26 mouse cellular contexts compared by ENCODE assay signal in genomic region chr8:91425251-91425866, GRCm38 (mm10).
A peak's percentile ranks its signal among the peaks of the same experiment; 100 is the strongest.
DNase-seq lines count a peak whose midpoint lies in the region; ATAC-seq lines count a peak whose summit lies in the region.
"Had no signal": no experiment of that assay in that cellular context is flagged by ENCODE, and none has a peak within 500 bp of the region (broad histone marks: within the 10 kb centered on the region; RNA-seq: fewer than 3 reads in every experiment).

No protein-coding gene starts in this region.

- 84% methylated on average over 10 of the region's 10 CpGs for WGBS in embryonic facial prominence, embryonic 12.5 days
- 84% methylated on average over 10 of the region's 10 CpGs for WGBS in embryonic facial prominence, embryonic 10.5 days
- 67% methylated on average over 10 of the region's 10 CpGs for WGBS in kidney, embryonic 15.5 days
- 92% methylated on average over 10 of the region's 10 CpGs for WGBS in forebrain, embryonic 15.5 days
- WGBS in neural tube, embryonic 15.5 days: 89% methylated on average over 10 of the region's 10 CpGs

- H3K36me3 ChIP-seq in embryonic facial prominence, embryonic 12.5 days: no peaks in the 10 kb centered on the region; the same call in none of the 2 replicates
- H3K36me3 ChIP-seq in embryonic facial prominence, embryonic 10.5 days (replicated peaks): peaks cover 15% of the 10 kb centered on the region
- peaks cover 14% of the 10 kb centered on the region; the same call in 1 of the 2 replicates for H3K36me3 ChIP-seq in kidney, embryonic 15.5 days
- H3K36me3 ChIP-seq in forebrain, embryonic 15.5 days: no peaks in the 10 kb centered on the region
- no peaks in the 10 kb centered on the region for H3K36me3 ChIP-seq in neural tube, embryonic 15.5 days

- no peaks in the 10 kb centered on the region for H3K4me1 ChIP-seq in embryonic facial prominence, embryonic 12.5 days
- H3K4me1 ChIP-seq in embryonic facial prominence, embryonic 10.5 days: peaks cover 4% of the 10 kb centered on the region; the same call in 1 of the 2 replicates
- H3K4me1 ChIP-seq in kidney, embryonic 15.5 days: peaks cover 5% of the 10 kb centered on the region
- no peaks in the 10 kb centered on the region for H3K4me1 ChIP-seq in forebrain, embryonic 15.5 days
- no peaks in the 10 kb centered on the region for H3K4me1 ChIP-seq in neural tube, embryonic 15.5 days
- H3K4me1 ChIP-seq: hindbrain, embryonic 13.5 days; limb, embryonic 15.5 days; lung, embryonic 15.5 days had no signal

- no peaks in the 10 kb centered on the region for H3K9me3 ChIP-seq in embryonic facial prominence, embryonic 12.5 days
- H3K9me3 ChIP-seq in embryonic facial prominence, embryonic 10.5 days: 0 out of 2 replicates have a peak, but pooled peaks cover under 1% of the 10 kb centered on the region
- no peaks in the 10 kb centered on the region for H3K9me3 ChIP-seq in kidney, embryonic 15.5 days (replicated peaks)
- no peaks in the 10 kb centered on the region for H3K9me3 ChIP-seq in forebrain, embryonic 15.5 days
- no peaks in the 10 kb centered on the region for H3K9me3 ChIP-seq in neural tube, embryonic 15.5 days (replicated peaks)
- H3K9me3 ChIP-seq: embryonic facial prominence, embryonic 15.5 days; G1E; hindbrain, embryonic 13.5 days; limb, embryonic 15.5 days; lung, embryonic 15.5 days had no signal

- DNase-seq in embryonic facial prominence, embryonic 10.5 days (ENCODE audit: low spot score): no peak
- DNase-seq in kidney, postnatal 4 days: peak; percentile 29 to 42
- peak; percentile 8 for DNase-seq in 416B (ENCODE audit: low read depth)
- DNase-seq in mesoderm, embryonic 11.5 days (ENCODE audit: low read depth, low spot score): peak; percentile 38
- DNase-seq: adrenal gland, postnatal 10 days; cerebellum, adult 18-20 months; cerebellum, postnatal 25 days; heart, adult 2 months; heart, postnatal 36 days; kidney, adult 8-10 months; layer of hippocampus, adult 9-11 months; right cerebral cortex, postnatal 25 days; spleen, adult 18-20 months; thymus, postnatal 25 days had no signal

- H3K9ac ChIP-seq in embryonic facial prominence, embryonic 12.5 days: no peak overlapping the region
- H3K9ac ChIP-seq in kidney, embryonic 15.5 days: no peak overlapping the region
- no peak overlapping the region for H3K9ac ChIP-seq in forebrain, embryonic 15.5 days (replicated peaks)
- H3K9ac ChIP-seq in neural tube, embryonic 15.5 days (replicated peaks): no peak overlapping the region
- H3K9ac ChIP-seq: embryonic facial prominence, embryonic 15.5 days; hindbrain, embryonic 13.5 days; limb, embryonic 15.5 days; liver, embryonic 14.5 days; lung, embryonic 15.5 days had no signal

- no peak overlapping the region for H3K4me3 ChIP-seq in embryonic facial prominence, embryonic 12.5 days
- H3K4me3 ChIP-seq in embryonic facial prominence, embryonic 10.5 days: no peak overlapping the region
- no peak overlapping the region for H3K4me3 ChIP-seq in kidney, embryonic 15.5 days (replicated peaks)
- no peak overlapping the region for H3K4me3 ChIP-seq in forebrain, embryonic 15.5 days
- no peak overlapping the region for H3K4me3 ChIP-seq in neural tube, embryonic 15.5 days (replicated peaks)
- H3K4me3 ChIP-seq: embryonic facial prominence, embryonic 15.5 days; heart, adult 2 months; hindbrain, embryonic 13.5 days; limb, embryonic 15.5 days; lung, embryonic 15.5 days had no signal

- H3K4me2 ChIP-seq in embryonic facial prominence, embryonic 12.5 days (replicated peaks): no peak overlapping the region
- H3K4me2 ChIP-seq in kidney, embryonic 15.5 days: no peak overlapping the region
- no peak overlapping the region for H3K4me2 ChIP-seq in forebrain, embryonic 15.5 days (replicated peaks)
- H3K4me2 ChIP-seq in neural tube, embryonic 15.5 days: no peak overlapping the region
- H3K4me2 ChIP-seq: embryonic facial prominence, embryonic 15.5 days; hindbrain, embryonic 13.5 days; limb, embryonic 15.5 days; lung, embryonic 15.5 days; midbrain, embryonic 11.5 days had no signal

- H3K27me3 ChIP-seq in embryonic facial prominence, embryonic 12.5 days: no peaks in the 10 kb centered on the region
- H3K27me3 ChIP-seq in embryonic facial prominence, embryonic 10.5 days (replicated peaks; ENCODE audit: low read depth, poor library complexity, severe bottlenecking): no peaks in the 10 kb centered on the region
- H3K27me3 ChIP-seq in kidney, embryonic 15.5 days: no peaks in the 10 kb centered on the region
- no peaks in the 10 kb centered on the region for H3K27me3 ChIP-seq in forebrain, embryonic 15.5 days
- H3K27me3 ChIP-seq in neural tube, embryonic 15.5 days (replicated peaks): no peaks in the 10 kb centered on the region
- H3K27me3 ChIP-seq: embryonic facial prominence, embryonic 15.5 days; hindbrain, embryonic 13.5 days; limb, embryonic 15.5 days; lung, embryonic 15.5 days had no signal

- ATAC-seq in embryonic facial prominence, embryonic 12.5 days (ENCODE audit: insufficient number of reproducible peaks, insufficient read depth, low FRiP score, low TSS enrichment): peak; percentile 10; the same call in 1 of the 2 replicates
- ATAC-seq in kidney, embryonic 15.5 days (replicated peaks; ENCODE audit: low FRiP score): no peak
- ATAC-seq in forebrain, embryonic 15.5 days (replicated peaks): no peak
- ATAC-seq in neural tube, embryonic 15.5 days (ENCODE audit: low FRiP score): no peak
- ATAC-seq: forebrain, embryonic 14.5 days had no signal

- no peak overlapping the region for H3K27ac ChIP-seq in embryonic facial prominence, embryonic 12.5 days
- no peak overlapping the region for H3K27ac ChIP-seq in embryonic facial prominence, embryonic 10.5 days (replicated peaks)
- no peak overlapping the region for H3K27ac ChIP-seq in kidney, embryonic 15.5 days
- no peak overlapping the region for H3K27ac ChIP-seq in forebrain, embryonic 15.5 days (replicated peaks)
- no peak overlapping the region for H3K27ac ChIP-seq in neural tube, embryonic 15.5 days (replicated peaks)
- H3K27ac ChIP-seq: embryonic facial prominence, embryonic 15.5 days; heart, adult 2 months; hindbrain, embryonic 13.5 days; limb, embryonic 15.5 days; liver, embryonic 14.5 days; lung, embryonic 15.5 days had no signal
